Mouse (Mus musculus) spleen, postnatal 14 days (tissue): ENCODE data around the gene Cacna2d3.

Experiments used
- DNase-seq, 2 experiments: peaks; one replicate each; pipeline ENCODE4 v3.0.0; 2021 to 2022; ENCODE audit warnings: low spot score in 2 of 2

Cacna2d3 gene

DNA sequence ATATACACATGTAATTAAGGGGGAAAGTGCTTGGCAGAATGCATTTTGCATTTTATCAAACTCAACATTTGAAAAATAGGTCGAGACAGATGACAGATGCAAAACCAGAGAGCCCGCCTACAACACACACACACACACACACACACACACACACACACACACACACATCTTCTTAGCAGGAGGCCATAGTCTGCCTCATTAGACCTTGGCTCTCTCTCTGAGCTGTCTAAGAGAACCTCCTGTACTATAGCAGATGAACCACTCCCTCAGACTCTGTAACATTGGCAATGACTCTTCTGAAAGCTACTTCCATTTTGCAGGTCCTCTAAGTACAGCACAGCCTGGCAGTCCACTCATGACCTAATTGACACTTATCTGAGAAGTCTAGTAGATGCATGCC is 330.2 kb downstream of the Cacna2d3 start:
- DNase-seq, result no peak

GRCm38 (mm10) chr14:29387761-29388160 is 333.9 kb downstream of the Cacna2d3 start:
- DNase-seq, result no peak

- no peak for DNase-seq
These were observed 336.2 kb downstream of the Cacna2d3 start for GRCm38 (mm10) chr14:29385500-29385899.

DNA sequence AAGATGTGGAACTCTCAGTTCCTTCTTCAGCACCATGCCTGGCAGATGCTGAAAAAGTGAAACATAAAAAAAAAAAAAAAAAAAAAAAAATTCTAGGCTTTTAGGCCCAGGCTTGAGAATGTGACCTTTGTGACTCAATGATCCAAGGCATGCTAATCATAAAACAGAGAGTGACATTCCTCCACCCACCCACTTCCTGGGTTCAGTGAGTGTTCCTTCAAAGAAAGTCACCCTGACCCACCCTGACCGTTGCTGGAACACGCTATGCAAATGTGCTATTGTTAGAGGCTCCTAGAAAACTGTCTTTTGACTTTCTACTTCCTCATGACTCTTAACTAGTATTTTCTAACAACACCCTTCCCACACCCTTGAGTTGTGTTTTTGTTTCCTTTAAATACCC is 338.9 kb downstream of the Cacna2d3 start:
- DNase-seq, result no peak

- no peak for DNase-seq
These were observed 354.8 kb downstream of the Cacna2d3 start for GRCm38 (mm10) chr14:29366911-29367310.

- DNase-seq, result no peak
These were observed 359.2 kb downstream of the Cacna2d3 start for GRCm38 (mm10) chr14:29362448-29362847.

DNA sequence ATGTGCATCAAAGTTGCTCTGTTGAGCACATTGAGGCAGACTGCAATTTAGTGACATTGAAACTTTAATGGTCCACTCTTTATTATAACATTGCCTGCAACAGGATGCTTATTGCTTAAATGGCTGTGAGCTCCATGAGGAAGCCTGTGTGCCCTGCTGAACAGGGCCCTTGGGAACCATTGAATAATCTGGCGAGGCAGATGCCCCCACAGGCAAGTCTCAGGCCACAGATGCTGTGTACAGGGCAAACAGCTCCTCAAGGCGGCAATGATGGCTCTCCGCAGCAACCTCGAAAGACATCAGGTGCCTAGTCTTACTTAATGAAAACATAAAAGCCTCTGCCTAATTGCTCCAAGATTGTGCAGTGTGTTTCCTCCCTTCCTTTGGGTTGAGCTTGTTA is 371.0 kb downstream of the Cacna2d3 start:
- no peak for DNase-seq

- no peak for DNase-seq
These were observed 380.1 kb downstream of the Cacna2d3 start for GRCm38 (mm10) chr14:29341581-29341980.

DNA sequence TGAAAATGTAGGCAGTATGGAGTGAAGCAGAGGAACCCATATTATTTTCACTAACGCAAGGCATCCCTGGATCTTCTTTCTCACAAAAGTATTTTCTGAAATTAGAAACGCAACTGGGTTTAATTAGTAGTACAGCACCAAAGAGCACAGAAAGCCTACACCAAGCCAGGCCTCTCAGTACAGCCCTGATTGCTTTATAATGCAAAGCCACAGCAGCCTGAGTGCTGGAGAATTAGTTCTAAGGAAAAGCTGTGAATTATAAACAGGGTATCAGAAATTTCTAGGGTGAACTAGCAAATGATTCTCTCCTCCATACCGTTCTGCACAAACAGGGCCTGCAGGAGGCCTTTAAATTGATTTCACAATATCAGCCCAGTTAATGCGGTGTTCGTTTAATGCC is 380.9 kb downstream of the Cacna2d3 start:
- DNase-seq, result no peak

DNA sequence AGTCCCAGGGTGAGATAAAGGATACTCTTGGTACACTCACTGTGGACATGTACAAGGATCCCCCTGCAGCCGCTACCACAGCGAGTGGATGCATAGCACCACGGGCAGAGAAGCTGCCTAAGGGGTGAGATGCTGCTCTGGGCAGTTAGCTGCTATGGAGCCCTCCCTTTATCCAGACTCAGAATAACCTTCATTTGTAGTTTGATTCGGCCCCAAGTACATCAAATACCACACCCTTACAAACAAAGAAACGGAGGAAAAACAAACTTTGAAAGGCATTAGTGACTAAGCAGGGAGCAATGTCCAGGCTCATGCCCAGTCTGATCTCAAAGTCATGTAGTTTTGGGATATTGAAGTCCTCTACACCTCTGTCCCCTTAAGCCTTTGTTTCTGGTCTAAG is 386.8 kb downstream of the Cacna2d3 start:
- no peak for DNase-seq

DNA sequence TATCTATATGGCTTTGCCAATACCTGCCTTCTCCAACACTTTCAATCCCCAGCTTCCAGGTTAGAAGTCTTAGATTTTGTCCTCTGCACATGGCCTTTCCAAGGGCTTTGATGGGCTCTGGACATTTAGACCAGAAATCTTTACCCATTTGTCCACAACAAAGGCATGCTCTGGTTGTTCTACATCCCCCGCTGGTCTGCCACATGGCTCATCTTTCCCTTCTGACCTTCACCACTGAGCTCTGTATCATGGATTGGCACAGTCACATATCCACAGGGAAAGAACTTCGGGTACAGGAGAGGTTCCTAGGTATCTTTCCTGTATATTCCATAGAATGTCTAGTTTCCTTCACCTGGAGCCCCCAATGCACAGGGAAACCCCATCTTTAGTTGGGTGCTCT is 387.4 kb downstream of the Cacna2d3 start:
- DNase-seq, result no peak

GRCm38 (mm10) chr14:29324430-29324782 is 397.3 kb downstream of the Cacna2d3 start:
- no peak for DNase-seq

DNA sequence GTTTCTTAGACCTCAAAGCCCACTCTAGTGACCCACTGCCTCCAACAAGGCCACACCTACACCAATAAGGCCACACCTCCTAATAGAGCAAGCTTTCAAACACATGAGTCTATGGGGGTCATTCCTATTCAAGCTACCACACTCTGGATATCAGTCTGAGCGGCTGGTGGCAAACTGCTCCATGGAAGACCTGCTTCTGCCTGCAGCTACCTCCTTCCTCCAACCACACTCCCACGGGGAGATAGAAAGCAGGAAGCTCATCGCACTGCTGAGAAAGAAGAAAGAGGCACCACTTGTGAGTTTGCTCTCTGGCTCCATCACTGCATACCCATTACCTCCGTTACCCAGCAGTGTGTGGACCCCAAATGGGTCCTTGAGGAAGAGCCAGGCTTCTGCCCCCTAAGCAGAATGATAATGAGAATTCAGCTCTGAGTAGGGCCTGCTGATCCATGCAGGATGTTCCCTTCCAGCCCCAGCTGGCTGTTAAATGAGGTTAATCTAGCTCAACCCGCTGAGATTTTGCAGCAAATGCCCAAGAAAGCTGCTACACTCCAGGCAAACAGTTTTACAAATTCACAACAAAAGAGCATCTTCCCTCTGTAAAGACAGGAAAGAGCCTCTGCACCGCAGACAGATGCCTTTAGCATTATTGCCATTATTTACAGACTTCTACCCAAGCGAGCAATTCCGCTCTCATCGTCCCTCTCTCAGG is 397.8 kb downstream of the Cacna2d3 start:
- no peak for DNase-seq

DNA sequence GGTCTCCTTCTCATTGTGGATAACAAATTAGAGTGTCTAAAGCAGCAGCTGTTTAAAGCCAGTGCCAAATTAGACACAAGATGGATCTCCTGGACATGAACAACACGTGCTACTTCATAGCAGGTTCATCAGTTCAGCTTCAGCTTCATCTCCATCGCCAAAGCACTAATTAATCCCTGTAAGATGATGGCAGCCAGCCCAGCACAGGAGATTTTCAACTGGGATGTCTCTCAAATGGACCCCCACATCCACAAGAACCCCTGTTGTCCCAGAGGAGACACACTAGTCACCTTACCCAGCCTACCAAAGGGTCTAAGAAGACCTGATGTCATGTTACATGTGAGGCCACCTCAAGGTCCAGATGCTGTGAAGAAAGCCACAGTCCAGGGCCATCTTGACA is 408.2 kb downstream of the Cacna2d3 start:
- DNase-seq, result no peak

- no peak for DNase-seq
These were observed 416.0 kb downstream of the Cacna2d3 start for GRCm38 (mm10) chr14:29305623-29306022.

DNA sequence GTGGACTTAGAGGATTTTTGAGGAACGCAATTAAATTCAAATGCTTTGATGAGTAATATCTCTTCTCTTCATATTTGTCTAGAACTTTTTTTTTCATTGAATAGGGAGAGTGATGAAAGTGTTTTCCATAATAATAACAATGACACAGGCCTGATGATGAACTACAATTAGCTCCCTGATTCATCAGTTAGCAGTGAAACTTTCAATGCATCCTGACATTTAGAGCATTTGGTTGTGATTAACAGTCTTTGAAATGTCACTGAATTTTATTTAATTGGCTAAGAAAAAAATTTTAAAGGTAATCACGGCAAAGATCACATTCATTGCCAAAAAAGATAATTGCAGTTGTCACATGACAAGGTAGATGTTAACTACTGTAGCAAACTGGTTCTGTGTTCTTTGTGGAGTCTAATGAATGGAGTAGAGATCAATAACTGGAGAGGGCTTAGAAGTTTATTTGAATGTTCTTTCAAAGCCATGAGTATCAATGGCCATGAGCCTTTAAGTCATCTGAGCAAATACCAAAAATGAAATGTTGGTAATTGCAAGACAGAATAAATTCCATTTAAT is 425.4 kb downstream of the Cacna2d3 start:
- no peak for DNase-seq

DNA sequence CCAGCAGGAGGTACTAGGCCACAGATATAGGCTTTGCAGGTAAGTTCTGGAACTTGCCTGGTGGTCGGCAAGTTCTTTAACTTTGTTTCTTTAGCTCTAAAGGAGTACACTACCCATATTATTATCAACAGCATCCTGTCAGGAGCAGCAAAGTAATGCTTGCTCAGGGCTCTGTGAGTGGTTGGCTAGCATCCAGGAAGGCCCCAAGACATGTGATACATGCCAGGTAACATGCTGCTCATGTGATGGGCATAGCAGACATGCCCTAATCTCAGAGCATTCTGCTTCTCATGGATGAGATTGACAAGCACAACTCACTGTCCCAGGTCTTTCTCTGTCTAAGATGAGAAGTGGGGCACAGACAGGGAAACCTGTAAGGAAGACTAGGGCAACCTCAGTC is 442.8 kb downstream of the Cacna2d3 start:
- no peak for DNase-seq

GRCm38 (mm10) chr14:29278401-29278800 is 443.3 kb downstream of the Cacna2d3 start:
- DNase-seq, result no peak

DNA sequence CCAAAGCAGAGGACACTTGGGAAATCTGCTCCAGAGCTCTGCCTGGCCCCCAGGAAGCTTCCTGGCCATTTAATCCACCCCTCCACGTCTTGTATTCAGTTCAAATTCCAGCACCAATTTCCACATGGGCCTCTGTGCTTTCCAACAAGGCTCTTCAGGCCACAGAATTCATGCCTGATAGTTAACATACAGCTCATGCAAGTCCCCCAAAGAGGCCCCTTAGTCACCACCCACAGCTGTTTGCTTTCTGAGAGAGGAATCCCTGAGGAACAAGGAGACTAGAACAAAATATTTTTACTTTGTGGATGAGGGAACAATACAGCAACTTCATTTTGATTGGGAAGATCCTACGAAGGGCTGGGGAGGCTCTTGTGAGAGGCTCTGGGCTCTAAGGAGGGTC is 444.0 kb downstream of the Cacna2d3 start:
- no peak for DNase-seq

DNA sequence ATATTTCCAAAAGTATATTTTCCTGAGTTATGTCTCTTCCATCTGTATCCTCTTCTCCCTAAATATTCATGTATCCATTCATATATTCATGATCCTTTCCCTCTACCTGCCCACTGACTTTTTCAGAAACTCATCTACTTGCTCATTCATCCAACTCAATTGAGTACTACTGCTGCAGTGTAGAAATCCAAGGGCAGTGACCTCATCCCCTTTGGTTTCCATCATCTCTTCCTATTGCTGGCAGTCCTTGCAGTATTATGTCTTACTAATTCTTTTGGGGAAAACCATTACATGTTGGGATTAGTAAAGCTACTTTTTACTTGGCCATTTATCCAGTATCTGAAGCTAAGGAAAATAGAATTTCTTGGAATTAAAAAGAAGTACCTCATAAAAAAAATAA is 447.8 kb downstream of the Cacna2d3 start:
- no peak for DNase-seq

DNA sequence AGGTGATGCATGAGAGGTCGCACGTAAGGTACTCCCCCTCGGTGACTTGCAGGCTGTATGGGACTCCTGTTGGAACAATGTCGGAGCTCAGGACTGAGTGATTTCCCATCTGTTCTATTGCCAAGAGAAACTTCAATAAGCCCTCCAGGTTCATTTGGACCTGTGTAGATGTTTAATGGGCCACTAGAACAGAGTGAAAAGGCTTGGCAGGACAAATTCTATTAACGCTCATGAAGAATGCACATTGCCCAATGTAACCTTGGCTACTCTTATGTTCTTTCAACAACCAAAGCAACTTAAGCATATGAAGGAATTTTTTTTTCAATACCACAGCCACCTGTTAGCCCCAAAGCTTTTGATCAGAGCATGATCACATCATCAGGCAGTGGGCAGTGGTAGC is 451.1 kb downstream of the Cacna2d3 start:
- DNase-seq, result no peak

DNA sequence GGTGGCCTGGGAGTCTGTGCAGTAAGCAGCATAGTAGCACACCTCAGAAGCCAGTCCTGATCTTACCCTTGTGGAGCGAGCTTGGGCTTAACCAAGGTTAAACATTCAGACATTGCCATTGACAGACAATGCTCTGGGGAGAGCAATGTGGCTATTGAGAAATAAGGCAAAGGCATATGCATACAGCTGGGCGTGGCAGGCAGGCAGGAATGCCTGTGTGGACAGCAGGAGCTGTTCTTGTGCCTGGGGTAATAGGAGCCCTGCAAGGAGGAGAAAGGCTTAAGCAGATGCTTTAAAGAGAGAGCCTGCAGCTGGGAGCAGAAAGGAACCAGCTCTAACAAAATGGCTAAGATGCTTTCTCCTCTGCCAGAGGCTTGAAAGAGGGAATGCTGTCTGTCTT is 451.8 kb downstream of the Cacna2d3 start:
- DNase-seq, result no peak

DNA sequence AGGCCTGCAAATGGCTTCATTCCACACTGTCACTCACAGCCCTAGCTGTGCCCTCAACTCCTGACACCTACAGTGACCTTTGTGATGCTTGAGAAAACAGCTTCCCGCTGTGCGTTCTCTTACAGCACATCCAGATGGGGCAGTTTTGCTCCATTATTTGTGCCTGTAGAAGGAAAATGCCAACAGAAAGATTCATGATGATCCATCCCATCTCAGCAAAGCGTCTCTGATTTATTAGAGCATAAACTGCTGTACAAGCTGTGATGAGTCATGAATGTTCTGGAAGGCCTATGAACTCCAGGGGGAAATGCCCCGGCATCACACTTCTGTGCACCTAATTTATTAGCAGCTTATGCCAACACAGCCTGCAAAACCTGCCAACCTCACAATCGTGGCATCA is 453.1 kb downstream of the Cacna2d3 start:
- no peak for DNase-seq
